Mouse (Mus musculus) testis, adult 2 months (tissue): ENCODE measurements around the gene Nudt8.

Experiments used
- CTCF ChIP-seq: fragments of 200-500 bp; IDR thresholded peaks from 2 replicates; pipeline ENCODE4 v1.5.1; 2012; ENCODE audit warnings: low read depth, mild to moderate bottlenecking, inconsistent platforms, low read length, moderate library complexity; ENCODE audit not compliant: control insufficient read depth, insufficient read depth, insufficient replicate concordance
- POLR2A ChIP-seq: fragments of 200-500 bp; IDR thresholded peaks from 2 replicates; pipeline ENCODE4 v1.6.1; 2012; ENCODE audit warnings: low read depth, mild to moderate bottlenecking, inconsistent platforms, low read length, moderate library complexity; ENCODE audit not compliant: control insufficient read depth

- TF ChIP-seq CTCF = no peak
- TF ChIP-seq POLR2A = no peak
Measured at GRCm38 (mm10) chr19:3964030-3964429, 36.4 kb upstream of the Nudt8 start.
